Mouse (Mus musculus) G1E-ER4 (cell line): ENCODE results near the gene Arg2. TPM values are rescaled to one million over a fixed set of nuclear protein-coding genes. Genes with fewer than 3 reads are reported as not detected.

Experiments
- GATA1 ChIP-seq: IDR thresholded peaks from one replicate; pipeline ENCODE4 v1.8.0; 2012; ENCODE audit warnings: low read length, inconsistent platforms
- polyA plus RNA-seq: library from polyadenylated mRNA; stranded (reverse); fragments of >175 nt; gene quantifications from 2 replicates; pipeline ENCODE4 v1.2.3, GENCODE M21; 2012

The Arg2 gene
- not detected in 2 replicates for polyA plus RNA-seq

- no peak for TF ChIP-seq GATA1
Observed at GRCm38 (mm10) chr12:79130299-79131177, at the start of gene Arg2. Arg2 (plus strand) TSS chr12:79130777.

- TF ChIP-seq GATA1: no peak
Observed at GRCm38 (mm10) chr12:79089182-79089812, 41.3 kb upstream of the Arg2 start, which contains the start of gene Pigh. Pigh (minus strand) TSS chr12:79089651.

- no peak for TF ChIP-seq GATA1
Observed at GRCm38 (mm10) chr12:79092569-79092968, 38.0 kb upstream of the Arg2 start.

- no peak for TF ChIP-seq GATA1
Observed at GRCm38 (mm10) chr12:79097106-79097752, 33.3 kb upstream of the Arg2 start.

GRCm38 (mm10) chr12:79103773-79104172 is 26.8 kb upstream of the Arg2 start:
- no peak for TF ChIP-seq GATA1

GRCm38 (mm10) chr12:79104544-79104943 is 26.0 kb upstream of the Arg2 start:
- no peak for TF ChIP-seq GATA1

GRCm38 (mm10) chr12:79105312-79105711 is 25.3 kb upstream of the Arg2 start:
- TF ChIP-seq GATA1: no peak

- TF ChIP-seq GATA1: no peak
Observed at GRCm38 (mm10) chr12:79118991-79119390, 11.6 kb upstream of the Arg2 start.

GRCm38 (mm10) chr12:79122820-79123219 is 7.8 kb upstream of the Arg2 start:
- no peak for TF ChIP-seq GATA1

- TF ChIP-seq GATA1: no peak
Observed at GRCm38 (mm10) chr12:79131178-79131675, 650 bp downstream of the Arg2 start.

GRCm38 (mm10) chr12:79131706-79132460 is 1.3 kb downstream of the Arg2 start:
- TF ChIP-seq GATA1: no peak

- no peak for TF ChIP-seq GATA1
Observed at GRCm38 (mm10) chr12:79134676-79135075, 4.1 kb downstream of the Arg2 start.

- TF ChIP-seq GATA1: no peak
Observed at GRCm38 (mm10) chr12:79135105-79135504, 4.5 kb downstream of the Arg2 start.

- TF ChIP-seq GATA1: no peak
Observed at GRCm38 (mm10) chr12:79136949-79137348, 6.4 kb downstream of the Arg2 start.

- TF ChIP-seq GATA1: no peak
Observed at GRCm38 (mm10) chr12:79138999-79139398, 8.4 kb downstream of the Arg2 start.

GRCm38 (mm10) chr12:79139417-79139816 is 8.8 kb downstream of the Arg2 start:
- TF ChIP-seq GATA1: no peak
